Mouse (Mus musculus): ENCODE measurements around the gene Supt20.
"Not testable (repeated sequence)": the region's sequence is repeated elsewhere in the genome, so short reads cannot be mapped to it uniquely, and the experiment has no call there.

The Supt20 gene

DNA sequence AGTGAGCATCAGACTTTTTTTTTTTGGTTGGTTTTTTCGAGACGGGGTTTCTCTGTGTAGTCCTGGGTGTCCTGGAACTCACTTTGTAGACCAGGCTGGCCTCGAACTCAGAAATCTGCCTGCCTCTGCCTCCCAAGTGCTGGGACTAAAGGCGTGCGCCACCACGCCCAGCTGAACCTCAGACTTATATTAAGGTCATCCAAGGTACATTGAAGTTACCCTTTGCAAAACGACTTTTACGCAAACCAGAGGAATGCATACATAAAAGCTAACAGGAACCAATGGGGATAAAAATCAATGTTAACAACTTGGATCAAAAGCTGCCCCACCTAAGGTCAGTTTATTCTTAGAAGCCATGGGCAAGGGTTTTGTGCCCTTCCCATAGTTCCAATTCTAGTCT, 11.5 kb downstream of the Supt20 start:
- DNase-seq (ENCODE audit: low spot score), result not testable (repeated sequence)

- DNase-seq (ENCODE audit: low spot score), result no peak
Observed at GRCm38 (mm10) chr3:54708972-54709371, 16.4 kb downstream of the Supt20 start.

GRCm38 (mm10) chr3:54714253-54714652, 21.6 kb downstream of the Supt20 start, which contains the start of gene Gm21958:
Gene Gm21958, minus strand, starts transcription at chr3:54714353.
- DNase-seq (ENCODE audit: low spot score), result no peak

DNA sequence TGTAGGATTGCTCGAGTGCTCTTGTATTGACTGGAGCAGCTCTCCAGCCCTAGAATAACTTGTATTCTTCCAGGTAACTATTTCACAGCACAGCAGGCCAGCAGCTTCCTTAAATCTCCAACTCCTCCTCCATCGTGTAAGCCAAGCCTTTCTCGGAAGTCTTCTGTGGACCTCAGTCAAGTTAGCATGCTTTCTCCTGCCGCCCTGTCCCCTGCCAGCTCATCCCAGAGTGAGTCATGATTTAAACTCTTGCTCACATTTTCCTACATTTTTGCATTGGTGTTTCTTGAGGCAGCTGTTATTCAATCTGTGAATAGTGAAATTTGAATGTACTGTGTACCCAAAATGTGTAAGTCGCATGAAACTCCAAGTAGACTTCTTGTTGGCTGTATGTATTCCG, 22.9 kb downstream of the Supt20 start:
- no peak for DNase-seq (ENCODE audit: low spot score)

GRCm38 (mm10) chr3:54717348-54717747, 24.7 kb downstream of the Supt20 start:
- no peak for DNase-seq (ENCODE audit: low spot score)

- DNase-seq (ENCODE audit: low spot score), result no peak
Observed at GRCm38 (mm10) chr3:54718947-54719346, 26.3 kb downstream of the Supt20 start.

DNA sequence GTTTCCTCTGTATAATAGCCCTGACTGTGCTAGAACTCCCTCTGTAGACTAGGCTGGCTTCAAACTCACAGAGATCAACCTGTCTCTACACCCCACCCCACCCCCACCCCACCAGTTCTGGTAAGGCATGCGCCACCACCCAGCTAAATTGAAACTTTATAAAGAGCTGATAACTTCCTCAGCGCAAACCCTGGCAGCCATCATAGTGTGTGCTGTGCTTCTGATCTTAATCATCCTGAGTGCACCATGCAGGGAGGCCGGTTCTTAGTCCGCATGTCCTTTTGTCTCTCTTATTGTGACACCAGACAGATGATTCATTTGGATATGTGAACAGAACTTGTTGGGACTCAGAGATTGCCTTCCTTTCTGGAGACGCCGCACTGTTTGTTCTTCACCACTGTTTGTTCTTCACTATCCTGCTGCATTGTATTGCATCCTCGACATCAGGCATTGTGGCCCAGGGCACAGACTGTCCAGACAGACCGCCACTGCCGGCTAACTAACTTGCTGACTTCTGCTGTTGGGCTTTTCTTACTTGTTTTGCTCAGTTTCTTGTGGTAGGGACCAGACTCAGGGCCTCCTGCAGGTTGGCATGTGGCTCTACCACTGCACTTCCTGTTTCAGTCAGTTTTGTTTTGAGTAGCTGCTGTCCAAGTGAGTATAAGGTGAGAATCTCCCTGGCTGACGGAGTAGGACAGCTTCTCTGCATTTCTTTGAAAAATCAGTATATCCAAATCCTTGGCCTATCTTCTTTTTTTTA, 31.3 kb downstream of the Supt20 start:
- no peak for DNase-seq (ENCODE audit: low spot score)

DNA sequence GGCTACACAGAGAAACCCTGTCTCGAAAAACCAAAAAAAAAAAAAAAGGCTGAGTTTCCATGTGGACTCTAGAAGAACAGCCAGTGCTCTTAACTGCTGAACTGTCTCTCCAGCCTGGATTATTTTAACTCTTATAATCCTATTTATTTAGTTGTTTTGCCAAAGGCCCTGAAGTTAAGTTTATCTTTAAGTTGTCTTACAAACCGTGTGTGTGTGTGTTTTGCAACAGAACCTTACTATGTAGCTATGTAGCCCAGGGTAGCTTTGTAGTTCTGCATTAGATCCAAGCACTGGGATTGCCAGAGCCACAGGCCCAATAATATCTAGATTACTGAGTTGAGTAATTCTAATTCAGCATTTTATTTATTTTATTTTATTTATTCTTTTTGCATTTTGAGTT, 32.7 kb downstream of the Supt20 start:
- no peak for DNase-seq (ENCODE audit: low spot score)

DNA sequence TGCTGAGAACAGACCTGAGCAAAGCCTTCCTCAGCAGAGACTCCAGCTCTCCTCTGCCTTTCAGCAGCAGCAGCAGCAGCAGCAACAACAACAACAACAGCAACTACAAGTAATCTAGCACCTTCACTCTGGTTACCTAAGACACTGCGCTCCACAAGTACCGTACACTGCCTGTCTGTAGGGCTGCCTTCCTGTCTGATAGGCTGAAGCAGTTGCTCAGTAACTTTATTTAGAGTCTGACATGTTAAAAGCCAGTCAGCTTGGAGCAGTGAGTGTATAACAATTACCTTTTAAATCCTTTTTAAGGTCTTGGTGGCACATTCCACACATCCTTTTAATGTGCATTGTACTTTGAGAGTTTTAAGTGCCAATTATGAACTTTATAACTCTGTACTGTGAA, 35.0 kb downstream of the Supt20 start:
- DNase-seq (ENCODE audit: low spot score), result no peak

DNA sequence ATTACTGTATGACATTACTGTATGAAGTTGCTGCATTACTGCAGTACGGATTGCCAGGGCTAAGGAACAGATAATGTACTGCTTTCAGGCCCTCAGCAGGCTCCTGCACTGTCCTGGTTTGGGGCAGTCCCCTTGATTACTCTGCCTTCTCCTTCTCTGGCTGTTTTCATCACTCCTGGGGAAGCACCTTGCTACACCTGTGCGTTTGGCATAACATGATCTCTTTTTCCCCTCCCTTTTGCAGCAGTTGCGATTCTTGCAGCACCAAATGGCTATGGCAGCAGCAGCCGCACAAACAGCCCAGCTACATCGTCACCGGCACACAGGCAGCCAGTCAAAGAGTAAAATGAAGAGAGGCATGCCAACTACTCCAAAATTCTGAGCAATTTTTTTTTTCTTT, 35.5 kb downstream of the Supt20 start:
- no peak for DNase-seq (ENCODE audit: low spot score)

- DNase-seq (ENCODE audit: low spot score), result no peak
Observed at GRCm38 (mm10) chr3:54731626-54732150, 39.1 kb downstream of the Supt20 start.

GRCm38 (mm10) chr3:54732371-54732770, 39.8 kb downstream of the Supt20 start:
- no peak for DNase-seq (ENCODE audit: low spot score)

DNA sequence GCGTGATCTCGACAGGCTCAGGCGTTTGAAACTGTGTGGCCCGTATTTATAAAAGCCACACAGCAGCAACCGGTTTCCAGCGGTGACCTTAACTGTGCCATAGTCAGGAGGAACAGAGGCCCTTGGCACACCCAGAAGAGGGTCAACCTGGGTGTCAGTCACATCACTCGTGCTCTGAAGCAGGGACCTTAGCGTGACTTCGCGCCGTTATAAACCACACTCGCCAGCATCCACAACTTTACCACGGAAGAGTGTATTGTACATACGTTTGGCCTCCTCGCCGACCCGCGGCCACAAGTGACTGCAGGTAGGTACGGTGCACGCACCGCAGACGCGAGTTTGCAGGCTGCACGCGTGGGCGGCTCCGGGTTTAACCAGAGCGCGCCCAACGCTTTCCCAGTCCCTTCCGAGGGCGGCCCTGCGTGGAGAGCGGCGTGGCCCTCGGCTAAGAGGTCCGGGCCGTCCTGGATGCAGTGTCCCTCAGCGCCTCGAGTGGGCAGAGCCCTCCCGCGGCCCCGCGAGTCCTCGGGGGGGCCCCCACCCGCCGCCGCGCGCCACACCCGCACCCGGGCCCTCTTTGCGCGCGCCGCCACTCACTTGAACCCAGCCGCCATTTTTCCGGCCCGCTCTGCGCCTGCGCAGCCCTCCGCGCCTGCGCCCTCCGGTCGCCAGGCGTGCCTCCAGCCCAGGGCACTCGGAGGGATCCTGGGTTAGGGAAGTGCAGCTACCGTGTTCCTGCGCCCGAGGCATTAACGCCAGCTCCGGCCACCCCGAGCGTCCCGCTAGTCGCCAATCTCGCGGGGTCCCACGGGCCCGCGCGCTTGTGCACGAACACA, 42.0 kb downstream of the Supt20 start:
- DNase-seq (ENCODE audit: low spot score), result peak; percentile 95

DNA sequence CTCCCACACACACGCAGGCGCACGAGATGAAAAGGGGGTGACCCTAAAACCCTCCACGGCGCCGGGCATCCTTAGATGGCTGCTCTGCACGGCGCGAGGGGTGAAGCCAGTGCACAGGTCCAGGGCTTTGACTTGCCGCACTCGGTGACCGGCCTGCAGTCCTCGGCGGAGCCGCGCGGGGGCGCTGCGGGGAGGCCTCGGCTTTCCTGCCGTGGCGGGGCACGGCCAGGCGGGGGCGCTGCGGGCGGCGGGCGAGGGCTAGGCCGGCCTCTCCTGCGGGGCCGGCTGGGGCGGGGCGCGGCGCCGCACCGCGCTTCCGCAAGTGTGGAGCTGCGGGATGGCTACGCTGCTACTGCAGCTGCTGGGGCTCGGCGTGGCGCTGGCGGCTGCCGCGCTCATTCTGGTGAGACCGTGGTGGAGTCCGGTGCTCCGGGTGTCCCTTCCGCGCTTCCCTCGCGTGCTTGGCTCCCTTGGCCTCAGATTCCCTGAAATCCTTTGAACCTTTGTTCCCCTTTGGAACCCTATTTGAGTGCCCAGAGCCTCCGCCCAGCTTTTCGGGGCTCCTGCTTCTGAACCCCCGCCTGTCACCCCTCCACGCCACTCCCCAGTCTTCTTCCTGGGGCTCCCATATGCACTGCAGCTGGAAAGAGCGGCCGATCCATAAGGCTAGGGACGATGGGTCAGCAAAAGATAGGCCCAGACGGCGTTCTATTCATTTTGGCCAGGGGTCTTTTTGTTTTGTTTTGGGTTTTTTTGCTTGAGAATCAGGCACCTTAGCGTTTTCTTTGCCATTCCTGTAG, 42.8 kb downstream of the Supt20 start, which contains the start of the genes Exosc8 and Alg5:
TSS of gene Exosc8 (minus strand) at position 147 of the 800 bp plus-strand sequence.
TSS of gene Alg5 (plus strand) at position 293 of the 800 bp plus-strand sequence.
- peak; percentile 96 for DNase-seq (ENCODE audit: low spot score)

DNA sequence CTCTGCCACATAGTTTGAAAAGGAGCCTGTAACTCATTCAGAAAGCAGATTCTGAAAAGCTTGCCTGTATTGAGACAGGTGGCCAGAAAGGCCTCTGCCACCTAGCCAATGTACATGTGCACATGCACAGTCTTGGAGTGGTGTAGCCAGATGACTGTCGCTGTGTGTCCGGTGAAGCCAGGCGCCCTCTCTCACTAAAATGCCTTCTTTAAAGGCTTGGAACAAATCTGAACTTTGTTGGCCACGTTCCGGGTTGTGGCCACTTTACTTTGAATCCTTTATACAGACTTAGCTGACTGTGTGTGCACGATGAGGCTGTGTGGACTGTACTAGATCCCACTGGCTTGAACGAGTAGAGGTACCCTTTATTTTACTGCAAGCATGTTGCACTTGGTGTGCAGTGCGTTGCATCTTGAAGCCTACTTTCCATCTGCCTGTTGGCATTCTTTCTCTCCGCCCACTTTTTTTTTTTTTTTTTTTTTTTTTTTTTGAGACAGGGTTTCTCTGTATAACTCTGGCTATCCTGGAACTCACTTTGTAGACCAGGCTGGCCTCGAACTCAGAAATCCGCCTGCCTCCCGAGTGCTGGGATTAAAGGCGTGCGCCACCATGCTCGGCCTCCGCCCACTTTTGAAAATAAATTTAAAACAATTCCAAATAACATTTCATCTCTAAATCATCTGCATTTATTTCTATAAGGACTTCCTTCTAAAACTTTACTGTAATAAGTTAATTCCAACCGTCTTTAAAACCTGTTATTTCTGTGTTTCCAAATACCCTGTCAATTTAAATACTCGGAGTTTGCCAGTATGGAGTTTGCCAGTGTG, 43.7 kb downstream of the Supt20 start:
- DNase-seq (ENCODE audit: low spot score), result no peak

DNA sequence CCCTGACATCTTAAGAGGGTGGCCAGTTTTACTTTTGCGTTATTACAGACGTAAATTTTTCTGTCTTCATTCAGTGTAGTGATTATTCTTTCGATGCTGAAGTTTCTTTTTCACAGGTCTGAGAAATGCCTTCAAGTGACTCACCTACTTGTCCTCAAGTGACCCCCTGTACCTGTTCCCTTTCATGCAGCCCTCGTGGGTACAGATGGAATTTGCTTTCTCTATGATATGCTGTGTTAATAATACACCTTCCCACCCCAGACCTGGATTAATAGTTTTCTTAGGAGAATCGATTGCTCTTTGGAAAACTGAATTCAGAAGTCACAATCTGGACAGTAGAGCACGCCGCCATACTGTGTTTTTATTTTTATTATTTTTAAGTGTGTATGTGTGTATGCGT, 44.7 kb downstream of the Supt20 start:
- DNase-seq (ENCODE audit: low spot score), result no peak

DNA sequence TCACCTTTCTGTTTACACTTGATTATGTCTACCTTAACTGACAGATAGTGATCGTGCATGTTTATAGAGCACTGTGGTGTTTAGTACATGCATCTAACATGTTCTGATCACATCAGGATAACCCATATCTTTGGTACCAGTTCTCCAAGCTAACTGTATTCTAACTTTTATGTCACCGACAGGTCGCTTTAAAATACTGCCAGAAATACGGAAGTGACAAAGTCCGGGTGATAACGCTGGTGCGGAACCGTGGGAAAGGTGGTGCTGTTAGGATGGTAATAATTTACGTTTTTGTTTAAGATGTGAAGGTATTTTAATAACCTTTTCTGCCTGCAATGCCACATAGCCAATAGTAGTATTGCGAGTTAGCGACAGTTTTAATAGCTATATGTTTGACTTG, 49.4 kb downstream of the Supt20 start:
- no peak for DNase-seq (ENCODE audit: low spot score)

GRCm38 (mm10) chr3:54745799-54746198, 53.2 kb downstream of the Supt20 start:
- peak; percentile 62 for DNase-seq (ENCODE audit: low spot score)

DNA sequence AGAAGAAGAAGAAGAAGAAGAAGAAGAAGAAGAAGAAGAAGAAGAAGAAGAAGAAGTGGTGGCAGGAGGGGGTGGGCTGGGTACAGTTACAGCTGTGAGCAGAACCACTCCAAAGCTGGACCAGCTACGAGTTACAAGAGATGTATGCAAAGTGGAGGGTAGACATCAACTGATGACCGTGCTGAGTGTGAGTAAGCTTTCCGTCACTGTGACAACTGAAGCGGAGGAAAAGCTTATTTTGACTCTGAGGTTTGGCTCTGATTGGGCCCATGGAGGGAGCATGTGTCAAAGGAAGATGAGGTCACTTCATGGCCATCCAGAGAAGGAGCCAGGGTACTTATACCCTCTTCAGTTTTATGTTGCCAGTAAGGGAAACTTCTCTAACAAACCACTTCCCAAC, 60.8 kb downstream of the Supt20 start:
- DNase-seq (ENCODE audit: low spot score), result no peak

- peak; percentile 69 for DNase-seq (ENCODE audit: low spot score)
Observed at GRCm38 (mm10) chr3:54755145-54756041, 62.8 kb downstream of the Supt20 start, which contains the start of gene Smad9. Gene Smad9, plus strand, starts transcription at chr3:54755582.

All from testis, postnatal 10 days (tissue).